Mouse (Mus musculus): ENCODE data around the gene Guca2b. TPM values are rescaled to one million over a fixed set of nuclear protein-coding genes. Genes with fewer than 3 reads are reported as not detected.

The Guca2b gene
- total and polyA plus RNA-seq, 3 experiments, result 0.33 TPM; not detected in 2

DNA sequence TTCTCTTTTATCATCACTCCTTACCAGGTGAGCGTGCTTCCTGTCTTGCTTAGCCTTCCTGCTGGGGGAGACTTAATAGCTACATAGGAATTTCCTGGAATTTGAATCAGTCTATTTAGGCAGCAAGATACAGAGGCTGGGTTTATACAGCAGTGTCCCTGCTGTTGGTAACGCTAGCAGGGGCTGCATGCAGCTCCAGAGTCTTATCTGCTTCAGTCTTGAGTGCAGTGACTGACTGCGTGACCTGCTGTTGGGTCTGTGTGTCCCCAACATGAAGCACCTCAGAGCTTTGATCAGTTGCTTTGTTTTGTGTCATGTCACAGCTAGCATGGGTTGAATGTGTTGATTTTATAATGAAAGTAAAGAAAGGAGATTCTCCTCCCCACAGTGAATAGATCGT, 31.4 kb downstream of the Guca2b start:
- peaks cover 80% of the 10 kb centered on the region for H3K36me3 ChIP-seq (replicated peaks)
- ATAC-seq (ENCODE audit: extremely low read depth, insufficient number of reproducible peaks, low FRiP score, poor library complexity, severe bottlenecking), result no peak

DNA sequence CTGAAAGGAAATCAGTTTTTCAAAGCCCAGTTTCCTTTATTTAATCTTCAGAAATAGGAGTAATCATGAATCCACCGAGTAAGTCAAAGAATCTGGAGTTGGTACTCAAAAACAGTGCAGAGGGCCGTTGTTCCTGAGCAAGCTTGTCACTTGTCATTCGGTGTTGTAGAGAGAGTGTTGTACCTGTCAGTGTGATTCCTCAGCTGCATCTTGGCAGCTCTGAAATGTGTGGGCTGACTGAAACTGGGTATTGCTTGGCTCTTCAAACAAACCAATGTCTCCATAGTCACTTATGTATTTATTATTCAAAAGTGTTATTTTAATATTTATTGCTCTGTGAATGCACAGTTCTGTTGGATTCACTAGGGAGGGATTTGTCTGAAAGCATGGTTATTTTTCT, 31.9 kb downstream of the Guca2b start:
- H3K36me3 ChIP-seq (replicated peaks), result peaks cover 80% of the 10 kb centered on the region
- H3K27me3 ChIP-seq (ENCODE audit: insufficient read depth, low read length), result no peaks in the 10 kb centered on the region
- ATAC-seq (ENCODE audit: extremely low read depth, insufficient number of reproducible peaks, low FRiP score, poor library complexity, severe bottlenecking), result no peak
- H3K4me3 ChIP-seq (ENCODE audit: low read depth, low read length), result no peak overlapping the region
- no peak for TF ChIP-seq POLR2AphosphoS5 (IDR thresholded peaks at IDR 0.05; ENCODE audit: insufficient replicate concordance, low read depth, low read length)
- no peak for TF ChIP-seq GATA1 (IDR thresholded peaks at IDR 0.05; ENCODE audit: borderline replicate concordance, low read length)
- no peak for TF ChIP-seq GATA2 (IDR thresholded peaks at IDR 0.05; ENCODE audit: borderline replicate concordance, low read depth, low read length)
- peaks cover 2% of the 10 kb centered on the region; the same call in 1 of the 2 replicates for H3K4me1 ChIP-seq (ENCODE audit: insufficient read depth, low read depth, low read length)
- no peak for DNase-seq (ENCODE audit: low spot score)
- no peaks in the 10 kb centered on the region for H3K9me3 ChIP-seq (replicated peaks)

More for the DNA sequence above, 31.4 kb downstream of the Guca2b start:
- no peak overlapping the region for H3K4me3 ChIP-seq (ENCODE audit: low read depth, low read length)
- H3K9me3 ChIP-seq (replicated peaks), result no peaks in the 10 kb centered on the region
- TF ChIP-seq GATA1 (IDR thresholded peaks at IDR 0.05; ENCODE audit: borderline replicate concordance, low read length) (no peak), GATA2 (IDR thresholded peaks at IDR 0.05; ENCODE audit: borderline replicate concordance, low read depth, low read length) (no peak), TAL1 (conservative IDR thresholded peaks at IDR 0.05; ENCODE audit: low read depth, low read length) (no peak), CTCF (IDR thresholded peaks at IDR 0.05; ENCODE audit: low read depth, low read length) (no peak), POLR2AphosphoS5 (IDR thresholded peaks at IDR 0.05; ENCODE audit: insufficient replicate concordance, low read depth, low read length) (no peak)
- H3K27me3 ChIP-seq (ENCODE audit: insufficient read depth, low read length), result no peaks in the 10 kb centered on the region
- peaks cover 2% of the 10 kb centered on the region; the same call in 1 of the 2 replicates for H3K4me1 ChIP-seq (ENCODE audit: insufficient read depth, low read depth, low read length)
- DNase-seq (ENCODE audit: low spot score), result no peak

DNA sequence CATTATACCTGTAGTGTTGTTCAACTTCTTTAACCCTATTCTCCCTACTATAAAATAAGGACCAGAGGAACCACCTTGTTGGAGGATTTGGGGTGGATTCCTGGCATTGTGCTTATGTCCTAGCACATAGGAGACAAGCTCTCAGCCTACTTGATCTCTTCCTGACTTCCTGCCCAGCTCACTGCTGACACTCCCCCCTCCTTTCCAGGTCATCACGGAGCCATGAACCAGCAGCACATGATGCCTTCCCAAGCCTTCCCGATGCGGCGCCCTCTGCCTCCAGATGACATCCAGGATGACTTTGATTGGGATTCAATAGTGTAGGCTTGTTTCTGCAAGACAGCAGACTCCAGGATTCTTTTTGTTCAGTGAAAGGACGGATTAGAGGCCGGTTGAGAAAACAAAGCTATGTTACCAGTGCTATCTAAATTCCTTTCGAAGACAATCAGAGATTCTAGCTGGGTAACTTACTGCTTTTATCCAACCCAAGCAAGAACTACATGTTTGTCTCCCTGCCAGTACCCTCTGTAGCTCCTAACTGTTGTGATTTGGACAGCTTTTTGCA, 32.6 kb downstream of the Guca2b start:
- no peak for TF ChIP-seq GATA2 (IDR thresholded peaks at IDR 0.05; ENCODE audit: borderline replicate concordance, low read depth, low read length)
- TF ChIP-seq GATA1 (IDR thresholded peaks at IDR 0.05; ENCODE audit: borderline replicate concordance, low read length), result no peak
- no peak for TF ChIP-seq TAL1 (conservative IDR thresholded peaks at IDR 0.05; ENCODE audit: low read depth, low read length)
- no peak for TF ChIP-seq POLR2AphosphoS5 (IDR thresholded peaks at IDR 0.05; ENCODE audit: insufficient replicate concordance, low read depth, low read length)
- TF ChIP-seq CTCF (IDR thresholded peaks at IDR 0.05; ENCODE audit: low read depth, low read length), result no peak
- Histone ChIP-seq H3K4me3 (ENCODE audit: low read depth, low read length) (no peak overlapping the region), H3K36me3 (replicated peaks) (peaks cover 79% of the 10 kb centered on the region), H3K4me1 (ENCODE audit: insufficient read depth, low read depth, low read length) (peaks cover 2% of the 10 kb centered on the region; the same call in 1 of the 2 replicates), H3K9me3 (replicated peaks) (no peaks in the 10 kb centered on the region), H3K27me3 (ENCODE audit: insufficient read depth, low read length) (no peaks in the 10 kb centered on the region)
- DNase-seq (ENCODE audit: low spot score) (no peak), ATAC-seq (ENCODE audit: extremely low read depth, insufficient number of reproducible peaks, low FRiP score, poor library complexity, severe bottlenecking) (no peak)

DNA sequence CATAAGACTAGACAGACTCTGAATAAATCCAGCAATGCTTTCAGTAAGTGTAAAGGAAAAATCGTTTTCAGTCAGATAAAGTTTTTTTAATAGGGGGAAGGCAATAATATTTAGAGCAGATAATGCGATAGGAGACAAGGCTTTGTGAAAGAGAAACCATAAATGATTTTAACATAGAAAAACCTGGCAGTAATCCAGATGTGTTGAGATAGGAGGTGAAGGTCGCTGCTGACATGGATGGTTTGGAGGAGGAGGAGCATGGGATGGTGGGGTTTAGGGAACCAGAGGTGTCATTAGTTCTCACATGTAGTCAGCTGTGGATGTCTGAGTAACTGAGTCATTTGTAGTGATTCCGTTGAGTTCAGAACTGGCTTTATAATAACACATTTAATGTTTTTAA, 44.0 kb downstream of the Guca2b start:
- Histone ChIP-seq H3K4me3 (ENCODE audit: low read depth, low read length) (no peak overlapping the region), H3K27me3 (ENCODE audit: insufficient read depth, low read length) (no peaks in the 10 kb centered on the region), H3K36me3 (replicated peaks) (peaks cover 45% of the 10 kb centered on the region), H3K4me1 (ENCODE audit: insufficient read depth, low read depth, low read length) (peaks cover 23% of the 10 kb centered on the region), H3K9me3 (replicated peaks) (no peaks in the 10 kb centered on the region)
- ATAC-seq (ENCODE audit: extremely low read depth, insufficient number of reproducible peaks, low FRiP score, poor library complexity, severe bottlenecking) (no peak), DNase-seq (ENCODE audit: low spot score) (no peak)
- TF ChIP-seq TAL1 (conservative IDR thresholded peaks at IDR 0.05; ENCODE audit: low read depth, low read length) (no peak), CTCF (IDR thresholded peaks at IDR 0.05; ENCODE audit: low read depth, low read length) (no peak), GATA2 (IDR thresholded peaks at IDR 0.05; ENCODE audit: borderline replicate concordance, low read depth, low read length) (no peak), GATA1 (IDR thresholded peaks at IDR 0.05; ENCODE audit: borderline replicate concordance, low read length) (no peak), POLR2AphosphoS5 (IDR thresholded peaks at IDR 0.05; ENCODE audit: insufficient replicate concordance, low read depth, low read length) (no peak)

DNA sequence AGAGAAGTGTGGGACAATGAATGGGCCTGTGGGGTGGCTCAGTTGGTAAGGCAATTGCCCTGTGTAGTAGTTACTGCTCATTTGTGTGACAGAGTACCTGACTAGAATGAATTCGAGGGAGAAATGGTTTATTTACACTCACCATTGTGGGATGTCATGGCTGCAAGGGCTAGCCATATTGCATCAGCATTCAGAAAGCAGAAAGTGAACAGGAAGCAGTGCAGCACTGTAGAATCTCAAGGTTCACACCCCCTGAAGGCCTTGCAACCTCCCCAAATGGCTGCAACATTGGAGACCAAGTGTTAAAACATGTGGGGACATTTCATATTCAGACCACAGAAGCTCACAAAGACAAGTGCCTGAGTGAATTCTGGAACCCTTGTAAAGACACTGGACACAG, 44.7 kb downstream of the Guca2b start:
- Histone ChIP-seq H3K4me1 (ENCODE audit: insufficient read depth, low read depth, low read length) (peaks cover 29% of the 10 kb centered on the region), H3K27me3 (ENCODE audit: insufficient read depth, low read length) (no peaks in the 10 kb centered on the region), H3K36me3 (replicated peaks) (peaks cover 40% of the 10 kb centered on the region), H3K9me3 (replicated peaks) (no peaks in the 10 kb centered on the region), H3K4me3 (ENCODE audit: low read depth, low read length) (no peak overlapping the region)
- no peak for ATAC-seq (ENCODE audit: extremely low read depth, insufficient number of reproducible peaks, low FRiP score, poor library complexity, severe bottlenecking)
- TF ChIP-seq CTCF (IDR thresholded peaks at IDR 0.05; ENCODE audit: low read depth, low read length), result no peak
- no peak for TF ChIP-seq GATA2 (IDR thresholded peaks at IDR 0.05; ENCODE audit: borderline replicate concordance, low read depth, low read length)
- no peak for TF ChIP-seq GATA1 (IDR thresholded peaks at IDR 0.05; ENCODE audit: borderline replicate concordance, low read length)
- TF ChIP-seq POLR2AphosphoS5 (IDR thresholded peaks at IDR 0.05; ENCODE audit: insufficient replicate concordance, low read depth, low read length), result no peak
- no peak for TF ChIP-seq TAL1 (conservative IDR thresholded peaks at IDR 0.05; ENCODE audit: low read depth, low read length)
- DNase-seq (ENCODE audit: low spot score), result no peak

DNA sequence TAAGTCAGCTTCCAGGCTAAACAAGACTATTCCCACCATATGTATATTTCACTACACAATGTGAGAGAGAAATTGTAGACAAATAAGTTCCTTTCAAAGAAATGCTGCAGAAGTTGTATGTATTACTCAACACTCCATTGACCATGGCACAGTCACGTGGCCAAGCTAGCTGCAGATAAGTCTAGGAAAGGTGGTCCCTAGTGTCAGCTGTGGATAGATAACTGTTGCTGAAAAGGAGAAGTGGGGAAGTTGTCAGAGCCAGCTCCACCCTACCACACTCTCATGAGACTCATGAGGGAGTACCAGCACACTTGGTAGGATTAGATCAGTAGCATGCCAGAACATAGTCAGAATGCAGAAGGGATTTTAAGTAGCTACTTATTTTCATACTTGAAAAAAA, 49.3 kb downstream of the Guca2b start:
- peaks cover 37% of the 10 kb centered on the region for H3K4me1 ChIP-seq (ENCODE audit: insufficient read depth, low read depth, low read length)
- ATAC-seq (ENCODE audit: extremely low read depth, insufficient number of reproducible peaks, low FRiP score, poor library complexity, severe bottlenecking) (peak; percentile 100), DNase-seq (ENCODE audit: low spot score) (peak; percentile 81)
- no peak overlapping the region; the same call in 1 of the 2 replicates for H3K4me3 ChIP-seq (ENCODE audit: low read depth, low read length)
- no peaks in the 10 kb centered on the region for H3K9me3 ChIP-seq (replicated peaks)
- H3K36me3 ChIP-seq (replicated peaks), result peaks cover 33% of the 10 kb centered on the region
- no peaks in the 10 kb centered on the region for H3K27me3 ChIP-seq (ENCODE audit: insufficient read depth, low read length)
- TF ChIP-seq CTCF (IDR thresholded peaks at IDR 0.05; ENCODE audit: low read depth, low read length) (no peak), GATA1 (IDR thresholded peaks at IDR 0.05; ENCODE audit: borderline replicate concordance, low read length) (no peak), POLR2AphosphoS5 (IDR thresholded peaks at IDR 0.05; ENCODE audit: insufficient replicate concordance, low read depth, low read length) (no peak), TAL1 (conservative IDR thresholded peaks at IDR 0.05; ENCODE audit: low read depth, low read length) (peak; percentile 49; the same call in 1 of the 2 replicates), GATA2 (IDR thresholded peaks at IDR 0.05; ENCODE audit: borderline replicate concordance, low read depth, low read length) (no peak)

Other genes starting within 250 kb of the Guca2b start
- not detected in 2 replicates for gene Ccdc30, start 243.4 kb downstream of the Guca2b start, total RNA-seq (2014; fragmentation: Nextera tagmentation)
- 0.17 and 0.60 TPM in 2 replicates for gene Ccdc30, start 243.4 kb downstream of the Guca2b start, total RNA-seq (2017)
- not detected in 2 replicates for gene Ccdc30, start 243.4 kb downstream of the Guca2b start, polyA plus RNA-seq (2012)
- gene Ppcs, start 236.5 kb downstream of the Guca2b start, total RNA-seq (2014; fragmentation: Nextera tagmentation), result 4.7 and 12.6 TPM in 2 replicates
- gene Ppcs, start 236.5 kb downstream of the Guca2b start, total RNA-seq (2017), result 24.6 and 29.0 TPM in 2 replicates
- gene Ppcs, start 236.5 kb downstream of the Guca2b start, polyA plus RNA-seq (2012), result 12.2 and 14.4 TPM in 2 replicates
- gene Zmynd12, start 236.1 kb downstream of the Guca2b start, total RNA-seq (2014; fragmentation: Nextera tagmentation), result 1.4 TPM in 1 of 2 replicates, not detected in the other
- gene Zmynd12, start 236.1 kb downstream of the Guca2b start, total RNA-seq (2017), result not detected in 2 replicates
- 0.10 and 0.18 TPM in 2 replicates for gene Zmynd12, start 236.1 kb downstream of the Guca2b start, polyA plus RNA-seq (2012)
- gene Rimkla, start 166.3 kb downstream of the Guca2b start, total RNA-seq (2014; fragmentation: Nextera tagmentation), result not detected in 2 replicates
- 0.06 TPM in 1 of 2 replicates, not detected in the other for gene Rimkla, start 166.3 kb downstream of the Guca2b start, total RNA-seq (2017)
- gene Rimkla, start 166.3 kb downstream of the Guca2b start, polyA plus RNA-seq (2012), result not detected in 2 replicates
- 51.8 and 64.9 TPM in 2 replicates for gene Foxj3, start 122.0 kb downstream of the Guca2b start, total RNA-seq (2014; fragmentation: Nextera tagmentation)
- 22.7 and 27.0 TPM in 2 replicates for gene Foxj3, start 122.0 kb downstream of the Guca2b start, total RNA-seq (2017)
- 12.5 and 14.7 TPM in 2 replicates for gene Foxj3, start 122.0 kb downstream of the Guca2b start, polyA plus RNA-seq (2012)
- gene Frg2f1, start 119.4 kb downstream of the Guca2b start, total RNA-seq (2014; fragmentation: Nextera tagmentation), result 1.6 and 4.2 TPM in 2 replicates
- gene Frg2f1, start 119.4 kb downstream of the Guca2b start, total RNA-seq (2017), result 1.9 and 3.4 TPM in 2 replicates
- 5.3 and 8.9 TPM in 2 replicates for gene Frg2f1, start 119.4 kb downstream of the Guca2b start, polyA plus RNA-seq (2012)
- not detected in 2 replicates for gene Guca2a, start 21.2 kb downstream of the Guca2b start, total RNA-seq (2014; fragmentation: Nextera tagmentation)
- not detected in 2 replicates for gene Guca2a, start 21.2 kb downstream of the Guca2b start, total RNA-seq (2017)
- not detected in 2 replicates for gene Guca2a, start 21.2 kb downstream of the Guca2b start, polyA plus RNA-seq (2012)
- gene Hivep3, start 74.8 kb upstream of the Guca2b start, total RNA-seq (2014; fragmentation: Nextera tagmentation), result not detected in 2 replicates
- 0.06 and 0.49 TPM in 2 replicates for gene Hivep3, start 74.8 kb upstream of the Guca2b start, total RNA-seq (2017)
- not detected in 2 replicates for gene Hivep3, start 74.8 kb upstream of the Guca2b start, polyA plus RNA-seq (2012)

All from G1E (cell line).